Mouse (Mus musculus) midbrain, embryonic 14.5 days (tissue): ENCODE results near the gene Sidt2. TPM values are rescaled to one million over a fixed set of nuclear protein-coding genes. Genes with fewer than 3 reads are reported as not detected.

Experiments
- ATAC-seq: fragments of 200-750 bp; cut with Nextera tagmentation; 2 replicates; pipeline ENCODE4 v1.8.0; 2017; ENCODE audit warnings: moderate number of reproducible peaks, moderate library complexity; ENCODE audit not compliant: low FRiP score, low TSS enrichment
- DNase-seq: peaks from one replicate; pipeline ENCODE4 v3.0.0-alpha.2; 2015
- H3K27ac ChIP-seq: fragments of 300-500 bp; sonication (generic); replicated peaks from 2 replicates; pipeline ENCODE4 v1.5.1; 2014; ENCODE audit warnings: mild to moderate bottlenecking, low read depth, low read length, moderate library complexity
- H3K27me3 ChIP-seq: fragments of 300-500 bp; sonication (generic); 2 replicates; pipeline ENCODE4 v1.6.1; 2014; ENCODE audit warnings: low read length, control low read depth, mixed read lengths; ENCODE audit not compliant: control insufficient read depth, insufficient read depth
- H3K36me3 ChIP-seq: fragments of 300-500 bp; sonication (generic); 2 replicates; pipeline ENCODE4 v1.6.1; 2014; ENCODE audit warnings: low read length, control low read depth; ENCODE audit not compliant: control insufficient read depth, insufficient read depth
- H3K4me1 ChIP-seq: fragments of 300-500 bp; sonication (generic); 2 replicates; pipeline ENCODE4 v1.6.1; 2014; ENCODE audit warnings: mild to moderate bottlenecking, antibody characterized with exemption, low read length, control low read depth; ENCODE audit not compliant: control insufficient read depth, insufficient read depth
- H3K4me2 ChIP-seq: fragments of 300-500 bp; sonication (generic); 2 replicates; pipeline ENCODE4 v1.6.1; 2014; ENCODE audit warnings: mild to moderate bottlenecking, low read length, moderate library complexity
- H3K4me3 ChIP-seq: fragments of 300-500 bp; sonication (generic); replicated peaks from 2 replicates; pipeline ENCODE4 v1.5.1; 2014; ENCODE audit warnings: low read depth, low read length
- H3K9ac ChIP-seq: fragments of 300-500 bp; sonication (generic); replicated peaks from 2 replicates; pipeline ENCODE4 v1.6.1; 2014; ENCODE audit warnings: mild to moderate bottlenecking, low read length, moderate library complexity
- H3K9me3 ChIP-seq: fragments of 300-500 bp; sonication (generic); 2 replicates; pipeline ENCODE4 v1.6.1; 2016; ENCODE audit warnings: low read length, control low read depth, mixed read lengths; ENCODE audit not compliant: control insufficient read depth
- WGBS: fragments of 180-500 bp; shearing (Covaris S2); extraction: QIAGEN DNeasy Blood & Tissue Kit; methylation state at CpG from one replicate; pipeline ENCODE4 v1.1.7; 2014; 5-methylcytosine and 5-hydroxymethylcytosine counted together
- polyA plus RNA-seq: library from polyadenylated mRNA; unstranded; fragments of >200 nt; fragmentation: Nextera tagmentation; extraction: Ambion mirVana; gene quantifications from 2 replicates; pipeline ENCODE4 v1.2.1, GENCODE M21; 2014

Gene Sidt2
- polyA plus RNA-seq, 1 experiment from 2014 or later = 40.5 TPM

DNA sequence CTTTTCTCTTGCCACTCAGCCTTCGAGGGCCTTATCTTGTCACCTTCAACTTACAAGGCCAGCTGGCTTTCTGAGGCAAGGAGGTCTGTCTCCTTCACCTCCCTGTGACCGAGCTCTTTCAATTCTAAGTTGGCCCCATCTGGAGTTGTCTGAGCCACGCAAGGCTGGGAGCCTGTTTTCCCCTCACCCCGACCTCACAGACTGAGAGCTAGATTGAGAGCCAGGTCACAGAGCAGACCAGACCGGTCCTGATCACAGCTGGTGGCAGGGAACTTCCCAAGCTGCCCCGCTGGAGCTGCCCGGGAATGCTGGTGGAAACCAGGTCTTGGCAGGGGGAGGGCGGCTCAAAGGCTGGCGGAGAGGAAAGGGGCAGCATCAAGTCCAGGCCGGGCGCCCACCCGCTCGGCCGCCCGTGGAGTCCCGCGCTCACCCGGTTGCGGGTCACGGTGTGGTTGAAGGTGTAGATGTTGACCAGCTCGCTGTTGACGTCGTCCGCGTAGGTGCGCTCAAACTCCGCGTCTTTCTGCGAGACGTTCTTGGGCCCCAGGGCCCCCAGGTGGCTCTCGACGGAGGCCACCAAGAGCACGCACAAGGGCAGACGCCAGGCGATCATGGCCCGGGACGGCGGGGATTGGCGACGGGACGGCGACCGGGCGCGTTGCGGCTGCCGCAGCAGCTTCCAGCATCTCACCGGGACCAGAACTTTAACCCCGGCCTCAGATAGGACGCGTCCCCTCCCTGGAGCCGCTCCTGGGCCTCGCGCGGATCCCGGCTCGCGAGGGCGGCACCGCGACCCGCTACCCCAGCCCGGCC lies 558 bp downstream of the Sidt2 start:
- Histone ChIP-seq H3K4me3 (peak overlapping the region; percentile 86), H3K36me3 (peaks cover 24% of the 10 kb centered on the region), H3K9ac (peak overlapping the region; percentile 86), H3K4me2 (peak overlapping the region; percentile 93), H3K9me3 (no peaks in the 10 kb centered on the region), H3K27me3 (no peaks in the 10 kb centered on the region), H3K27ac (peak overlapping the region; percentile 77), H3K4me1 (peaks cover 18% of the 10 kb centered on the region)
- ATAC-seq (peak; percentile 44), DNase-seq (peak; percentile 67)
- WGBS = under 1% methylated on average over 63 of the region's 63 CpGs

DNA sequence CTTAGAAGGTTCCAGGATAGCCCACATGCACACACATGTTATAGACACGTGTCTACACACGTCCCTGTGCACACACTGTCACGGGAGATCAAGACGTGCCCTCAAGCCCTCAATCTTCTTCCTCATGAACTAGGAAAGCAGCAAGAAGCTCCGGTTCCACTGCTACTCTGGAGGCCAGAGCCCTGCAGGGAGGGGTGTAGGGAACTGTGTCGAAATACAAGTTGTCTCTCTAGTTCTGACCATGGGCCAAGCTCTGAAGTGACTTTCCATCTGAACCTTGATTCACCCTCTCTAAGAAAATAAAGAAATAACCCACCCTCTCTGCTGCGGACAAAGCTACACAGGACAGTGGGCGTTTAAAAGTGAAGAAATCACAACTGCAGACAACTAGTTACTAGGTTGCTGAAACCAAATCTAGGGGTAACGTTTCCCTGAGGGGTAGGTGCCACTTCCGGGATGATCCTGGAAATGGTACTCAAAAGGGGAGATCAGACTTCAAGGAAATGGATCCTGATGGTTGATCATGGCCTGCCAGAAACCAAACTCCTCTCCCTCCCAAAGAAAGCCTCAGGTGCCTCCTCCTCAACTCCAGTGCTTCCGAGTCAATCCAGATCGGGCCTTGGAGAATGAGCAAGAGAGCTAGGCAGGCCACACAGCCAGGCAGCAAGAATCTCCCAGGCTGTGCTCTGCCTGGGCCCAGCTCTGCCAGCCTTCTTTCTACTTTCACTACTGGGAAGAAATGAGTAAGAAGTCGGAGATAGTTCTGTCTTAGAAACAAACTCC lies 1.4 kb downstream of the Sidt2 start:
- Histone ChIP-seq H3K9me3 (no peaks in the 10 kb centered on the region), H3K4me2 (peak overlapping the region; percentile 93), H3K9ac (peak overlapping the region; percentile 86; the same call in 1 of the 2 replicates), H3K27ac (no peak overlapping the region), H3K27me3 (no peaks in the 10 kb centered on the region), H3K4me1 (peaks cover 18% of the 10 kb centered on the region), H3K36me3 (peaks cover 31% of the 10 kb centered on the region), H3K4me3 (peak overlapping the region; percentile 86)
- DNase-seq (no peak), ATAC-seq (no peak)
- WGBS = 62% methylated on average over 13 of the region's 13 CpGs

DNA sequence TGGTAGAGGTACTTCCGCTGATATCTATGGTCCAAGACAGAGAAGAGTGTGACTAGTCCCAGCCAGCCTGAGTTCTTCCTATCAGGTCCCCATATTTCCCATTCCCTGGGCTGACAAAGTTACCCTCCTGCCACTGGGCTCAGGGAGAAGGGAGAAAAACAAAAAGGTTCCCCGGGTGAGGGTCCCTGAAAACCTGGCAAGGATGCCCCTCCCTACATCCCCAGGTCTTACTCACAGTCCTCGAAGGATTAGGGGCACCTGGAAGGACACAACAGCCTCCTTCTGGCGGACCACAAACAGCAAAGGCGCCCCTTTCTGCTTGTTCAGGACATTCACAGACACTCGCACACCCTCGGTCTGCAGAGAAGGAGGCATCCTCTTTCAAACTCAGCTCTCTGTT lies 2.2 kb downstream of the Sidt2 start:
- no peak overlapping the region for H3K27ac ChIP-seq
- no peak overlapping the region for H3K4me2 ChIP-seq
- no peak overlapping the region for H3K9ac ChIP-seq
- WGBS = 83% methylated on average over 7 of the region's 7 CpGs
- no peaks in the 10 kb centered on the region for H3K27me3 ChIP-seq
- no peak overlapping the region for H3K4me3 ChIP-seq
- peaks cover 38% of the 10 kb centered on the region for H3K36me3 ChIP-seq
- no peak for DNase-seq
- no peak for ATAC-seq
- H3K9me3 ChIP-seq = no peaks in the 10 kb centered on the region
- H3K4me1 ChIP-seq = peaks cover 18% of the 10 kb centered on the region

DNA sequence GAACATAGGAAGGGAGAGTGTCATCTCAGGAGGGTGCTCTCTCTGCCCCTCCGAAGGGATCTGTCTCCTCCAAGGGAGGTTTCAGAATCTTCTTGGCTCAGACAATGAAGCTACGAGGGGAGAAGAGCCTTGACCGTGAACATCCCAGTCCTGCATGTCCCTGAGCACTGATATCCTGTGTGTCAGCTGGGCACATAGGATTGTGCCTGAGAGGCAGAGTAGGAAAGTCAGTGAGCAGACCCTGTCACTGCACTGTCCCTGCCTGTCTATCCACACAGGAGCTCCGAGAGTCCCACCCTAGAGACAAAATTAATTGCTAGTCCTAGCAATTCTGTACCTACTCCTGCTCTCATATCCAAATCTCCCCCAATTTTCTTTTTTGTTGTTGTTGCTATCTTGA lies 3.0 kb downstream of the Sidt2 start:
- WGBS = 95% methylated on average over 4 of the region's 4 CpGs
- Histone ChIP-seq H3K27me3 (no peaks in the 10 kb centered on the region), H3K4me3 (no peak overlapping the region), H3K36me3 (peaks cover 43% of the 10 kb centered on the region), H3K9me3 (no peaks in the 10 kb centered on the region), H3K27ac (no peak overlapping the region), H3K4me1 (peaks cover 18% of the 10 kb centered on the region), H3K9ac (no peak overlapping the region), H3K4me2 (no peak overlapping the region)
- ATAC-seq (no peak), DNase-seq (no peak)

DNA sequence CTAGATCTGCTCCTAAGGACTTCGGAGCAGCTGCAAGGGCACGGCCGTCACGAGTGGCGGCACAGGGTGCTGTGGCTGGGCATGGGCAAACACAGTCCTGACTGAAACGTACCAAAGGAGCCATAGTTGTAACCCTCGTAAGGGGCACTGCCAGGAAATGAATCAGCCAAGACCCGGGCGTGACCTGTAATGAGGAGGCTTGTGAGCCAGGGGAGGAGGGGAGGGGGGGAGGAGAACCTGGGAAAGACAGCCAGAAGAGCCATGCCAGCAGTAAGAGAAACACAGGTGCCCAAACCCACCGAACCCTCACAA lies 8.2 kb downstream of the Sidt2 start:
- no peak overlapping the region for H3K9ac ChIP-seq
- DNase-seq (no peak), ATAC-seq (no peak)
- WGBS = 94% methylated on average over 10 of the region's 10 CpGs
- peaks cover 86% of the 10 kb centered on the region for H3K36me3 ChIP-seq
- H3K9me3 ChIP-seq = no peaks in the 10 kb centered on the region
- no peaks in the 10 kb centered on the region for H3K27me3 ChIP-seq
- H3K4me2 ChIP-seq = no peak overlapping the region
- H3K4me3 ChIP-seq = no peak overlapping the region
- no peak overlapping the region for H3K27ac ChIP-seq
- H3K4me1 ChIP-seq = no peaks in the 10 kb centered on the region

DNA sequence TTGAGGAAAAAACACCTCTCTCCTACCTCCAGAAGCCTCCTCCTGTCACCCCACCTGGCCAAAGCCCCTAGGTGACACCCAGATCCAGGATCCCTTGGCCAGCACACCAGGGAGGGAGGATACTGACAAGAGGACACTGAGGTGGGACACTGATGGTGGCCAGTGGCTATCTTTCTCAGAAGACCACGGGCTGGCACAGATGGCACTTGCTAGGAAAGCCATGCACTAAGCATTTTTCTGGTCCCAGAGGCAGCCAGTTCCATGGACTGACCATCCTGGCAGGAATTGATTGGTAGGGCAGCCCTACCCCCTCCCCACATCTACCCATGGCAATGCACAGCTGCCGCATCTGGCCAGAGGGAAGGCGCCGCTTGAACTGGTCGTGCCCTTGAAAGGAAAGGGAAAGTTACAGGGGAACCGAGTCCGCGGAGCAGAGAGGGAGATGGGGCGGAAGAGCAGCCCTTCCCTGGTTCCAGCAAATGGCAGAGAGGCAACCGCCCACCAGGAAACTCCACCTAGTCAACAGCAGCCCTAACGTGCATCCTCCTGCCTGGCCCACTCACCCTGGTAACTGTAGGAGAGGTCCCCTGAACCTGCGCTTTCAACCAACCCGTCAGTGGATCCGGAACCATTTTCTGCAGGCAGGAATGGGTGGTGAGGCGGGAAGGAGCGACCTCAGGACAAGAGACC lies 8.7 kb downstream of the Sidt2 start:
- Histone ChIP-seq H3K4me3 (no peak overlapping the region), H3K27ac (no peak overlapping the region), H3K4me1 (no peaks in the 10 kb centered on the region), H3K27me3 (no peaks in the 10 kb centered on the region), H3K4me2 (no peak overlapping the region), H3K9me3 (no peaks in the 10 kb centered on the region), H3K9ac (no peak overlapping the region), H3K36me3 (peaks cover 86% of the 10 kb centered on the region)
- WGBS = 87% methylated on average over 16 of the region's 16 CpGs
- no peak for DNase-seq
- ATAC-seq = no peak

DNA sequence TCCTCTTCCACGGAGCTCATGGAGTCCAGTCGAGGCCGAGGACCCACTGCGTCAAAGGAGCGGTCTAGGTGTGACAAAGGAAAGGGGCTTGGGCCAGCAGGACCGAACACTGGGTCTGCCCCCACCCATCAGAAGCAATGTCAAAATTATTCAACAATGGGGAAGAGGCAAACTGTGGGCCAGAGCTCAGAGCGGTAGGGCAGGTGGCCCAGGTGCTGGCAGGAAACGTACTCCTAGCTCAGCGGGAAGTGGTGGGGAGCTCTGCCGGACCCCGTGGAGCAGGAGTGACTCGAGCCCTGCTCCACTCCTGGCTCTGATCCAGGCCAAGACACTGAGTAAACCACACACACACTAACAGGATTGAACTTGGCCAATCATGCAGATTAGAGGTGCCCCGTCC lies 9.3 kb downstream of the Sidt2 start:
- no peaks in the 10 kb centered on the region for H3K9me3 ChIP-seq

DNA sequence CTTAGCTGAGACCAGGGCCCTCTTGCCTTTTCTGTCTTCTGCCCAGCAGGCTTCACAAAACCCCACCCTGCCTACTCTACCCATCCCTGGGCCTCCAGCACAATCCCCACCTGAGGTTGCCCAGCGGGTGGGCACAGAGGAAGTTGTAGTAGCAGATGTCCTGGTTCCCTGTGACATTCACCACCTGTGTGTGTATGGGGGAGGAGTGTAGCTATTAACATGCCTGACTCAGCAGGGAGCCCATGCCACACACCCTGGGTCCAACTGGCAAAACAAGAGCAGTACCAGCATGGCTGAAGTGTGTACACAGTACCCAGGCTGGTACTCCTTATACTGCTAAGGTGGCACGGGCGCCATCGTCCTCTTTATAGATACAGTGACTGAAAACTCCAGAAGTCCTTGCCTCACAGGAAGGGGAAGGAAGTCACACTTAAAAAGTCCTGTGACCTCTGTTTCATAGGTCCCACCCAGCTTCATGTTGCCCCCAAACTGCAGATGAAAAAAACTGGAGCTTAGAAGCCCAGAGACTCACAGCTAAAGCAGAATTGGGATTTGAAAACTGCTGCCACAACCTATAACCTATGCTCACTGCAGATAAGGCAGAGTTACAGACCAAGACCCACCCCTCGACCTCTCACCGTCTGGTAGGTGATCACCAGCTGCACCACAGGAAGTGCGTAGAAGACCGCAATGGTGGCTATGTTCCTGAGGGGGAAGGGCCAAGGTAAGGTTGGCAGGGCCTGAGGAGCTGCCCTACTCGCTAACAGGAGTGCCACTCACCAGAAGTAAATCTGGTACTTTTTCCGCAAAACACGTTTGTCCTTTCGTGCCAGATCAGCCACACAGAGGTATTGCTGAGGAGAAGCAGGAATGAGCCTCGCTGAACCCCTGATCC lies 10.3 kb downstream of the Sidt2 start:
- H3K36me3 ChIP-seq = peaks cover 84% of the 10 kb centered on the region
- WGBS = 92% methylated on average over 13 of the region's 13 CpGs

More for the DNA sequence above, 9.3 kb downstream of the Sidt2 start:
- Histone ChIP-seq H3K4me2 (no peak overlapping the region), H3K27ac (no peak overlapping the region), H3K4me1 (no peaks in the 10 kb centered on the region), H3K9ac (no peak overlapping the region), H3K4me3 (no peak overlapping the region), H3K27me3 (no peaks in the 10 kb centered on the region), H3K36me3 (peaks cover 89% of the 10 kb centered on the region)
- no peak for ATAC-seq
- 93% methylated on average over 13 of the region's 13 CpGs for WGBS
- no peak for DNase-seq

More for the DNA sequence above, 10.3 kb downstream of the Sidt2 start:
- no peak overlapping the region for H3K27ac ChIP-seq
- no peaks in the 10 kb centered on the region for H3K9me3 ChIP-seq
- no peak overlapping the region for H3K9ac ChIP-seq
- H3K27me3 ChIP-seq = no peaks in the 10 kb centered on the region
- H3K4me1 ChIP-seq = no peaks in the 10 kb centered on the region
- ATAC-seq = no peak
- no peak overlapping the region for H3K4me3 ChIP-seq
- no peak for DNase-seq
- no peak overlapping the region for H3K4me2 ChIP-seq
